Mouse (Mus musculus) embryonic facial prominence, embryonic 10.5 days (tissue): ENCODE data around the gene Atp2a2. TPM values are rescaled to one million over a fixed set of nuclear protein-coding genes. Genes with fewer than 3 reads are reported as not detected.

Experiments used
- DNase-seq: peaks from one replicate; pipeline ENCODE4 v3.0.0-alpha.2; 2017; ENCODE audit warnings: low spot score
- H3K27ac ChIP-seq: fragments of 300-500 bp; sonication (generic); replicated peaks from 2 replicates; pipeline ENCODE4 v1.5.1; 2016; ENCODE audit warnings: mild to moderate bottlenecking
- H3K27me3 ChIP-seq: fragments of 300-500 bp; sonication (generic); replicated peaks from 2 replicates; pipeline ENCODE4 v1.6.1; 2016; ENCODE audit warnings: low read depth, mild to moderate bottlenecking; ENCODE audit not compliant: poor library complexity, severe bottlenecking
- H3K36me3 ChIP-seq: fragments of 300-500 bp; sonication (generic); replicated peaks from 2 replicates; pipeline ENCODE4 v1.6.1; 2016; ENCODE audit warnings: mild to moderate bottlenecking, moderate library complexity
- H3K4me1 ChIP-seq: fragments of 300-500 bp; sonication (generic); 2 replicates; pipeline ENCODE4 v1.6.1; 2016
- H3K4me3 ChIP-seq: fragments of 300-500 bp; sonication (generic); 2 replicates; pipeline ENCODE4 v1.5.1; 2016; ENCODE audit warnings: mild to moderate bottlenecking, moderate library complexity
- H3K9me3 ChIP-seq: fragments of 300-500 bp; sonication (generic); 2 replicates; pipeline ENCODE4 v1.6.1; 2016; ENCODE audit warnings: mild to moderate bottlenecking
- WGBS: fragments of 180-500 bp; shearing (Covaris S2); methylation state at CpG from one replicate; pipeline ENCODE4 v1.1.7; 2016; 5-methylcytosine and 5-hydroxymethylcytosine counted together
- polyA plus RNA-seq: library from polyadenylated mRNA; unstranded; fragments of >200 nt; fragmentation: Nextera tagmentation; extraction: Ambion mirVana; gene quantifications from 2 replicates; pipeline ENCODE4 v1.2.1, GENCODE M21; 2016

Gene Atp2a2
- polyA plus RNA-seq, 1 experiment from 2014 or later: 35.3 TPM

- Histone ChIP-seq H3K4me1 (peaks cover 2% of the 10 kb centered on the region), H3K27me3 (no peaks in the 10 kb centered on the region), H3K9me3 (no peaks in the 10 kb centered on the region), H3K27ac (no peak overlapping the region), H3K36me3 (peaks cover 90% of the 10 kb centered on the region), H3K4me3 (no peak overlapping the region)
- DNase-seq: no peak
- WGBS: 93% methylated on average over 3 of the region's 3 CpGs
These were observed 47.1 kb downstream of the Atp2a2 start for GRCm38 (mm10) chr5:122454883-122455282.

GRCm38 (mm10) chr5:122454442-122454841, 47.6 kb downstream of the Atp2a2 start:
- no peak for DNase-seq
- Histone ChIP-seq H3K9me3 (no peaks in the 10 kb centered on the region), H3K4me1 (peaks cover 4% of the 10 kb centered on the region), H3K27me3 (no peaks in the 10 kb centered on the region), H3K36me3 (peaks cover 90% of the 10 kb centered on the region), H3K4me3 (no peak overlapping the region), H3K27ac (no peak overlapping the region)
- 89% methylated on average over 4 of the region's 4 CpGs for WGBS

GRCm38 (mm10) chr5:122453188-122453587, 48.8 kb downstream of the Atp2a2 start:
- H3K4me3 ChIP-seq: no peak overlapping the region
- H3K4me1 ChIP-seq: peaks cover 4% of the 10 kb centered on the region
- no peaks in the 10 kb centered on the region for H3K9me3 ChIP-seq
- peaks cover 88% of the 10 kb centered on the region for H3K36me3 ChIP-seq
- H3K27me3 ChIP-seq: no peaks in the 10 kb centered on the region
- WGBS: 83% methylated on average over 6 of the region's 6 CpGs
- H3K27ac ChIP-seq: no peak overlapping the region
- no peak for DNase-seq

- no peak for DNase-seq
- WGBS: 85% methylated on average over 7 of the region's 7 CpGs
- H3K4me3 ChIP-seq: no peak overlapping the region
- peaks cover 87% of the 10 kb centered on the region for H3K36me3 ChIP-seq
- H3K27ac ChIP-seq: no peak overlapping the region
- peaks cover 4% of the 10 kb centered on the region for H3K4me1 ChIP-seq
- H3K9me3 ChIP-seq: no peaks in the 10 kb centered on the region
- H3K27me3 ChIP-seq: no peaks in the 10 kb centered on the region
These were observed 49.8 kb downstream of the Atp2a2 start for GRCm38 (mm10) chr5:122452194-122452593.

- Histone ChIP-seq H3K27ac (no peak overlapping the region), H3K4me1 (peaks cover 4% of the 10 kb centered on the region), H3K27me3 (no peaks in the 10 kb centered on the region), H3K36me3 (peaks cover 87% of the 10 kb centered on the region), H3K9me3 (no peaks in the 10 kb centered on the region), H3K4me3 (no peak overlapping the region)
- no peak for DNase-seq
- 91% methylated on average over 5 of the region's 5 CpGs for WGBS
These were observed 50.7 kb downstream of the Atp2a2 start for GRCm38 (mm10) chr5:122451324-122451723.

- Histone ChIP-seq H3K27me3 (no peaks in the 10 kb centered on the region), H3K4me1 (peaks cover 4% of the 10 kb centered on the region), H3K27ac (no peak overlapping the region), H3K9me3 (no peaks in the 10 kb centered on the region), H3K4me3 (no peak overlapping the region), H3K36me3 (peaks cover 87% of the 10 kb centered on the region)
- no peak for DNase-seq
- WGBS: 82% methylated on average over 5 of the region's 5 CpGs
These were observed 51.1 kb downstream of the Atp2a2 start for GRCm38 (mm10) chr5:122450913-122451317.

GRCm38 (mm10) chr5:122449946-122450345, 52.1 kb downstream of the Atp2a2 start:
- Histone ChIP-seq H3K27me3 (no peaks in the 10 kb centered on the region), H3K4me3 (no peak overlapping the region), H3K9me3 (no peaks in the 10 kb centered on the region), H3K36me3 (peaks cover 87% of the 10 kb centered on the region), H3K4me1 (peaks cover 4% of the 10 kb centered on the region), H3K27ac (no peak overlapping the region)
- WGBS: 62% methylated on average over 7 of the region's 7 CpGs
- no peak for DNase-seq

- 81% methylated on average over 5 of the region's 5 CpGs for WGBS
- Histone ChIP-seq H3K27ac (no peak overlapping the region), H3K36me3 (peaks cover 87% of the 10 kb centered on the region), H3K4me1 (peaks cover 4% of the 10 kb centered on the region), H3K4me3 (no peak overlapping the region), H3K9me3 (no peaks in the 10 kb centered on the region), H3K27me3 (no peaks in the 10 kb centered on the region)
- DNase-seq: no peak
These were observed 53.2 kb downstream of the Atp2a2 start for GRCm38 (mm10) chr5:122448869-122449268.

GRCm38 (mm10) chr5:122447857-122448256, 54.2 kb downstream of the Atp2a2 start:
- WGBS: 89% methylated on average over 8 of the region's 8 CpGs
- Histone ChIP-seq H3K9me3 (no peaks in the 10 kb centered on the region), H3K27me3 (no peaks in the 10 kb centered on the region), H3K4me1 (peaks cover 4% of the 10 kb centered on the region), H3K27ac (no peak overlapping the region), H3K36me3 (peaks cover 87% of the 10 kb centered on the region), H3K4me3 (no peak overlapping the region)
- DNase-seq: no peak

GRCm38 (mm10) chr5:122445051-122445610, 56.9 kb downstream of the Atp2a2 start:
- peaks cover 4% of the 10 kb centered on the region for H3K4me1 ChIP-seq
- H3K9me3 ChIP-seq: no peaks in the 10 kb centered on the region
- H3K27me3 ChIP-seq: no peaks in the 10 kb centered on the region
- no peak overlapping the region for H3K4me3 ChIP-seq
- no peak overlapping the region for H3K27ac ChIP-seq
- H3K36me3 ChIP-seq: peaks cover 95% of the 10 kb centered on the region
- 89% methylated on average over 11 of the region's 11 CpGs for whole genome bisulfite sequencing
- DNase-seq: no peak

GRCm38 (mm10) chr5:122444492-122444891, 57.5 kb downstream of the Atp2a2 start:
- 94% methylated on average over 10 of the region's 10 CpGs for WGBS
- Histone ChIP-seq H3K9me3 (no peaks in the 10 kb centered on the region), H3K4me1 (no peaks in the 10 kb centered on the region), H3K36me3 (peaks cover 97% of the 10 kb centered on the region), H3K27me3 (no peaks in the 10 kb centered on the region), H3K4me3 (no peak overlapping the region), H3K27ac (no peak overlapping the region)
- DNase-seq: no peak

GRCm38 (mm10) chr5:122440095-122440630, 61.9 kb downstream of the Atp2a2 start:
- WGBS: 97% methylated on average over 12 of the region's 12 CpGs
- no peak for DNase-seq
- no peaks in the 10 kb centered on the region for H3K4me1 ChIP-seq
- H3K4me3 ChIP-seq: no peak overlapping the region
- no peaks in the 10 kb centered on the region for H3K27me3 ChIP-seq
- no peak overlapping the region for H3K27ac ChIP-seq
- H3K36me3 ChIP-seq: peaks cover 100% of the 10 kb centered on the region
- H3K9me3 ChIP-seq: no peaks in the 10 kb centered on the region

GRCm38 (mm10) chr5:122439400-122440094, 62.5 kb downstream of the Atp2a2 start:
- H3K4me3 ChIP-seq: no peak overlapping the region
- H3K9me3 ChIP-seq: no peaks in the 10 kb centered on the region
- WGBS: 92% methylated on average over 19 of the region's 19 CpGs
- DNase-seq: no peak
- no peak overlapping the region for H3K27ac ChIP-seq
- no peaks in the 10 kb centered on the region for H3K27me3 ChIP-seq
- H3K36me3 ChIP-seq: peaks cover 100% of the 10 kb centered on the region
- H3K4me1 ChIP-seq: no peaks in the 10 kb centered on the region
